Mouse (Mus musculus) olfactory bulb, adult 2 months (tissue): ENCODE data around the gene Sapcd1.

Source experiments
- CTCF ChIP-seq: fragments of 200-500 bp; IDR thresholded peaks from 2 replicates; pipeline ENCODE4 v1.5.1; 2012; ENCODE audit warnings: low read depth, mild to moderate bottlenecking, low read length, moderate library complexity; ENCODE audit not compliant: insufficient read depth
- POLR2A ChIP-seq: fragments of 200-500 bp; IDR thresholded peaks from 2 replicates; pipeline ENCODE4 v1.6.1; 2012; ENCODE audit warnings: mild to moderate bottlenecking, low read depth, low read length, moderate library complexity; ENCODE audit not compliant: insufficient read depth

- TF ChIP-seq CTCF: no peak
- TF ChIP-seq POLR2A: no peak
Measured at GRCm38 (mm10) chr17:35047688-35048087, 19.9 kb upstream of the Sapcd1 start.
